Mouse (Mus musculus): ENCODE data around the gene Klhl3. TPM values are rescaled to one million over a fixed set of nuclear protein-coding genes. Genes with fewer than 3 reads are reported as not detected.
A peak's percentile ranks its signal among the peaks of the same experiment; 100 is the strongest.

Gene Klhl3
- polyA plus RNA-seq, 1 experiment from 2014 or later: 2.1 TPM

MicroRNAs encoded within 50 kb of the gene (microRNA counts, 519-probe panel; counts per million panel counts)
- microRNA mmu-miR-874: not detected

Small RNAs within 50 kb of the gene (microRNA-seq; reads per million reads assigned to microRNA genes)
- gene Mir874: 151 reads per million, percentile 56 among the genes with 10 or more reads in this experiment

Other genes starting within 250 kb of the Klhl3 start
- 5.0 and 12.2 TPM in 2 replicates for gene Spock1, start 205.3 kb downstream of the Klhl3 start, polyA plus RNA-seq (2016; fragmentation: Nextera tagmentation; extraction: Ambion mirVana)
- gene Hnrnpa0, start 15.0 kb upstream of the Klhl3 start, polyA plus RNA-seq (2016; fragmentation: Nextera tagmentation; extraction: Ambion mirVana): 48.9 and 56.6 TPM in 2 replicates
- 56.1 and 62.9 TPM in 2 replicates for gene Idnk, start 44.1 kb upstream of the Klhl3 start, polyA plus RNA-seq (2016; fragmentation: Nextera tagmentation; extraction: Ambion mirVana)
- gene Ubqln1, start 102.1 kb upstream of the Klhl3 start, polyA plus RNA-seq (2016; fragmentation: Nextera tagmentation; extraction: Ambion mirVana): 128 and 134 TPM in 2 replicates
- gene Gkap1, start 162.1 kb upstream of the Klhl3 start, polyA plus RNA-seq (2016; fragmentation: Nextera tagmentation; extraction: Ambion mirVana): 27.4 and 28.1 TPM in 2 replicates
- gene Kif27, start 245.5 kb upstream of the Klhl3 start, polyA plus RNA-seq (2016; fragmentation: Nextera tagmentation; extraction: Ambion mirVana): 0.78 and 0.98 TPM in 2 replicates